Mouse (Mus musculus): ENCODE measurements at regions not wholly inside any gene's neighbourhood (a gene's known extent, or its start where the extent isn't known, plus 50 kb on each side); places are given as distances from the start of the nearest gene placed in this dataset.

- TF ChIP-seq FOSL1 (IDR thresholded peaks at IDR 0.05; ENCODE audit: insufficient read depth, low read length, poor library complexity, severe bottlenecking): no peak
- TF ChIP-seq MYOG (IDR thresholded peaks at IDR 0.05; ENCODE audit: control insufficient read depth, extremely low read depth, insufficient read length): no peak
- TF ChIP-seq USF1 (IDR thresholded peaks at IDR 0.05; ENCODE audit: low read depth): no peak
- no peak for TF ChIP-seq CEBPB (IDR thresholded peaks at IDR 0.05; ENCODE audit: low read depth)
- TF ChIP-seq MAX (IDR thresholded peaks at IDR 0.05): no peak
- TF ChIP-seq MYOD1 (IDR thresholded peaks at IDR 0.05; ENCODE audit: control insufficient read depth, insufficient read length, low read depth): no peak
- TF ChIP-seq CTCF (IDR thresholded peaks at IDR 0.05; ENCODE audit: control insufficient read depth, insufficient read depth, insufficient read length): no peak
- Histone ChIP-seq H3K27me3 (ENCODE audit: control insufficient read depth, insufficient read depth, insufficient read length) (no peaks in the 10 kb centered on the region), H3K79me2 (ENCODE audit: control insufficient read depth, insufficient read depth) (no peaks in the 10 kb centered on the region), H3K36me3 (ENCODE audit: control insufficient read depth, insufficient read depth) (no peaks in the 10 kb centered on the region), H3K4me3 (ENCODE audit: insufficient read depth, poor library complexity, severe bottlenecking) (no peak overlapping the region), H3K79me3 (ENCODE audit: low read depth) (no peaks in the 10 kb centered on the region), H3ac (ENCODE audit: control insufficient read depth, insufficient read length, low read depth) (no peak overlapping the region)
These were observed 274.3 kb downstream of the Rwdd3 start for GRCm38 (mm10) chr3:120897221-120897620.

- H3K36me3 ChIP-seq (ENCODE audit: control insufficient read depth, insufficient read depth): no peaks in the 10 kb centered on the region
- no peaks in the 10 kb centered on the region for H3K79me3 ChIP-seq (ENCODE audit: low read depth)
- H3K4me3 ChIP-seq (ENCODE audit: insufficient read depth, poor library complexity, severe bottlenecking): no peak overlapping the region
- H3K79me2 ChIP-seq (ENCODE audit: control insufficient read depth, insufficient read depth): no peaks in the 10 kb centered on the region
- TF ChIP-seq CEBPB (IDR thresholded peaks at IDR 0.05; ENCODE audit: low read depth) (no peak), MYOD1 (IDR thresholded peaks at IDR 0.05; ENCODE audit: control insufficient read depth, insufficient read length, low read depth) (no peak), MAX (IDR thresholded peaks at IDR 0.05) (no peak), USF1 (IDR thresholded peaks at IDR 0.05; ENCODE audit: low read depth) (no peak), MYOG (IDR thresholded peaks at IDR 0.05; ENCODE audit: control insufficient read depth, extremely low read depth, insufficient read length) (no peak), CTCF (IDR thresholded peaks at IDR 0.05; ENCODE audit: control insufficient read depth, insufficient read depth, insufficient read length) (no peak), FOSL1 (IDR thresholded peaks at IDR 0.05; ENCODE audit: insufficient read depth, low read length, poor library complexity, severe bottlenecking) (no peak)
- no peak overlapping the region for H3ac ChIP-seq (ENCODE audit: control insufficient read depth, insufficient read length, low read depth)
- H3K27me3 ChIP-seq (ENCODE audit: control insufficient read depth, insufficient read depth, insufficient read length): no peaks in the 10 kb centered on the region
These were observed 285.2 kb downstream of the Rwdd3 start for GRCm38 (mm10) chr3:120886063-120886841.

DNA sequence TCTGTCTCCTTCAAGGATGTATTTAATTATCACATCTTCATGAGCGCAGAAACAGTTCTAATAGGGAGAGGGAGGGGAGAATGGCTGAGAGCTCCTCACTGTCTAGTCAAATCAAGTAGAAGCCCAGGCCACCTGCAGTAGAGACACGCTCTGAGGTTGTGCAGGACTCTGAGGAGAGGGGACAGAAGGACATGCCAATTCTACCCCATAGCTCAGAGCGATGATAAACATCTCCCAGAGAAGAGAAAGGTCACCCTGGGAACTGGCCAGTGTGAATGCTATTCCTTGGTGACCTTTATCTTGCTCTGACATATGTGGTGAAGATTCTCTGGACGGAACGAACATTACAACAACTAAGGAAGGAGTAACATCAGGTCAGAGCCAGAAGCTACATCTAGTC lies 286.1 kb downstream of the Rwdd3 start:
- H3K36me3 ChIP-seq (ENCODE audit: control insufficient read depth, insufficient read depth): no peaks in the 10 kb centered on the region
- no peaks in the 10 kb centered on the region for H3K79me2 ChIP-seq (ENCODE audit: control insufficient read depth, insufficient read depth)
- no peak overlapping the region for H3K4me3 ChIP-seq (ENCODE audit: insufficient read depth, poor library complexity, severe bottlenecking)
- TF ChIP-seq CTCF (IDR thresholded peaks at IDR 0.05; ENCODE audit: control insufficient read depth, insufficient read depth, insufficient read length) (no peak), MAX (IDR thresholded peaks at IDR 0.05) (no peak), MYOG (IDR thresholded peaks at IDR 0.05; ENCODE audit: control insufficient read depth, extremely low read depth, insufficient read length) (no peak), MYOD1 (IDR thresholded peaks at IDR 0.05; ENCODE audit: control insufficient read depth, insufficient read length, low read depth) (no peak), CEBPB (IDR thresholded peaks at IDR 0.05; ENCODE audit: low read depth) (no peak)
- no peaks in the 10 kb centered on the region for H3K27me3 ChIP-seq (ENCODE audit: control insufficient read depth, insufficient read depth, insufficient read length)
- no peaks in the 10 kb centered on the region for H3K79me3 ChIP-seq (ENCODE audit: low read depth)
- no peak overlapping the region for H3ac ChIP-seq (ENCODE audit: control insufficient read depth, insufficient read length, low read depth)

GRCm38 (mm10) chr3:120884189-120884588 lies 287.3 kb downstream of the Rwdd3 start:
- H3K79me3 ChIP-seq (ENCODE audit: low read depth): no peaks in the 10 kb centered on the region
- H3ac ChIP-seq (ENCODE audit: control insufficient read depth, insufficient read length, low read depth): no peak overlapping the region
- no peaks in the 10 kb centered on the region for H3K79me2 ChIP-seq (ENCODE audit: control insufficient read depth, insufficient read depth)
- no peaks in the 10 kb centered on the region for H3K27me3 ChIP-seq (ENCODE audit: control insufficient read depth, insufficient read depth, insufficient read length)
- TF ChIP-seq MAX (IDR thresholded peaks at IDR 0.05): no peak
- no peak for TF ChIP-seq MYOD1 (IDR thresholded peaks at IDR 0.05; ENCODE audit: control insufficient read depth, insufficient read length, low read depth)
- no peak for TF ChIP-seq CTCF (IDR thresholded peaks at IDR 0.05; ENCODE audit: control insufficient read depth, insufficient read depth, insufficient read length)
- no peak for TF ChIP-seq FOSL1 (IDR thresholded peaks at IDR 0.05; ENCODE audit: insufficient read depth, low read length, poor library complexity, severe bottlenecking)
- TF ChIP-seq CEBPB (IDR thresholded peaks at IDR 0.05; ENCODE audit: low read depth): no peak
- no peak for TF ChIP-seq USF1 (IDR thresholded peaks at IDR 0.05; ENCODE audit: low read depth)
- no peaks in the 10 kb centered on the region for H3K36me3 ChIP-seq (ENCODE audit: control insufficient read depth, insufficient read depth)
- H3K4me3 ChIP-seq (ENCODE audit: insufficient read depth, poor library complexity, severe bottlenecking): no peak overlapping the region

- no peaks in the 10 kb centered on the region for H3K27me3 ChIP-seq (ENCODE audit: control insufficient read depth, insufficient read depth, insufficient read length)
- H3ac ChIP-seq (ENCODE audit: control insufficient read depth, insufficient read length, low read depth): no peak overlapping the region
- no peaks in the 10 kb centered on the region for H3K79me2 ChIP-seq (ENCODE audit: control insufficient read depth, insufficient read depth)
- no peaks in the 10 kb centered on the region for H3K36me3 ChIP-seq (ENCODE audit: control insufficient read depth, insufficient read depth)
- no peaks in the 10 kb centered on the region for H3K79me3 ChIP-seq (ENCODE audit: low read depth)
- TF ChIP-seq CEBPB (IDR thresholded peaks at IDR 0.05; ENCODE audit: low read depth) (no peak), USF1 (IDR thresholded peaks at IDR 0.05; ENCODE audit: low read depth) (no peak), MYOD1 (IDR thresholded peaks at IDR 0.05; ENCODE audit: control insufficient read depth, insufficient read length, low read depth) (no peak), FOSL1 (IDR thresholded peaks at IDR 0.05; ENCODE audit: insufficient read depth, low read length, poor library complexity, severe bottlenecking) (no peak), MAX (IDR thresholded peaks at IDR 0.05) (no peak), CTCF (IDR thresholded peaks at IDR 0.05; ENCODE audit: control insufficient read depth, insufficient read depth, insufficient read length) (no peak), MYOG (IDR thresholded peaks at IDR 0.05; ENCODE audit: control insufficient read depth, extremely low read depth, insufficient read length) (no peak)
- no peak overlapping the region for H3K4me3 ChIP-seq (ENCODE audit: insufficient read depth, poor library complexity, severe bottlenecking)
These were observed 287.8 kb downstream of the Rwdd3 start for GRCm38 (mm10) chr3:120883650-120884049.

Data from C2C12 (cell line).